Mouse (Mus musculus) bone marrow macrophage, adult 2 months (primary cell): Measurements from ENCODE around the gene Pbx1.

Experiments
- CTCF ChIP-seq: IDR thresholded peaks from 2 replicates; pipeline ENCODE4 v1.5.1; 2012; ENCODE audit warnings: low read depth, mild to moderate bottlenecking, low read length, moderate library complexity
- POLR2A ChIP-seq: IDR thresholded peaks from 2 replicates; pipeline ENCODE4 v1.6.1; 2012; ENCODE audit warnings: mild to moderate bottlenecking, low read depth, low read length, borderline replicate concordance

GRCm38 (mm10) chr1:168283421-168283820, 148.6 kb downstream of the Pbx1 start:
- TF ChIP-seq POLR2A (no peak), CTCF (no peak)
